ENCODE assay signal across 8 mouse cellular contexts in genomic region chr11:58010930-58011329, GRCm38 (mm10). TPM values are rescaled to one million over a fixed set of nuclear protein-coding genes. Genes with fewer than 3 reads are reported as not detected.
DNase-seq lines count a peak whose midpoint lies in the region; ATAC-seq and TF ChIP-seq lines count a peak whose summit lies in the region.

No protein-coding gene starts in this region.

- ATAC-seq in forebrain, embryonic 16.5 days, result no peak
- no peak for ATAC-seq in liver, embryonic 16.5 days (ENCODE audit: low read depth)

- H3K9me3 ChIP-seq in forebrain, embryonic 16.5 days (ENCODE audit: control insufficient read depth, low read length), result no peaks in the 10 kb centered on the region
- H3K9me3 ChIP-seq in liver, embryonic 16.5 days (replicated peaks; ENCODE audit: control insufficient read depth, low read length), result no peaks in the 10 kb centered on the region

- peak overlapping the region; percentile 93 for H3K27ac ChIP-seq in gastrocnemius, adult 2 months
- no peak overlapping the region for H3K27ac ChIP-seq in forebrain, embryonic 16.5 days (ENCODE audit: low read length)
- H3K27ac ChIP-seq in liver, embryonic 16.5 days (ENCODE audit: low read length), result peak overlapping the region; percentile 93

- peak overlapping the region; percentile 93 for H3K4me3 ChIP-seq in gastrocnemius, adult 2 months
- peak overlapping the region; percentile 18 for H3K4me3 ChIP-seq in forebrain, embryonic 16.5 days (replicated peaks; ENCODE audit: low read length)
- peak overlapping the region; percentile 95 for H3K4me3 ChIP-seq in liver, embryonic 16.5 days (ENCODE audit: low read depth, low read length)

- DNase-seq in gastrocnemius, adult 2 months, result no peak
- DNase-seq in gastrocnemius, postnatal 4 days (ENCODE audit: low spot score in 2 of 2), result no peak
- DNase-seq in CD4-positive helper T cell, adult 2 months (ENCODE audit: low read depth, low spot score), result peak; percentile 27
- DNase-seq in right cerebral cortex, postnatal 10 days (ENCODE audit: low spot score in 2 of 2), result no peak
- no peak for DNase-seq in urinary bladder, postnatal 14 days (ENCODE audit: low spot score)
- no peak for DNase-seq in adrenal gland, postnatal 4 days (ENCODE audit: low spot score in 2 of 2)

- intact Hi-C loops in gastrocnemius, adult 2 months (cut with DNase I), result no loop called here

- 74% methylated on average over 1 of the region's 1 CpGs for WGBS in forebrain, embryonic 16.5 days
- WGBS in liver, embryonic 16.5 days (ENCODE audit: insufficient replicate concordance), result 0% methylated on average over 1 of the region's 1 CpGs

- H3K9ac ChIP-seq in forebrain, embryonic 16.5 days (replicated peaks; ENCODE audit: low read depth, low read length), result no peak overlapping the region
- H3K9ac ChIP-seq in liver, embryonic 16.5 days (ENCODE audit: low read depth, low read length), result peak overlapping the region; percentile 96

- H3K36me3 ChIP-seq in forebrain, embryonic 16.5 days (ENCODE audit: control insufficient read depth, insufficient read depth), result no peaks in the 10 kb centered on the region
- H3K36me3 ChIP-seq in liver, embryonic 16.5 days (ENCODE audit: control insufficient read depth, insufficient read depth), result no peaks in the 10 kb centered on the region

- peaks cover 22% of the 10 kb centered on the region for H3K4me1 ChIP-seq in forebrain, embryonic 16.5 days (replicated peaks; ENCODE audit: control insufficient read depth, insufficient read depth, low read length)
- peaks cover 54% of the 10 kb centered on the region for H3K4me1 ChIP-seq in liver, embryonic 16.5 days (ENCODE audit: control insufficient read depth, low read depth, low read length)

- H3K4me2 ChIP-seq in forebrain, embryonic 16.5 days (ENCODE audit: low read length), result peak overlapping the region; percentile 53
- H3K4me2 ChIP-seq in liver, embryonic 16.5 days (ENCODE audit: low read depth, low read length), result peak overlapping the region; percentile 96

- no peak for TF ChIP-seq CTCF in gastrocnemius, adult 2 months (IDR thresholded peaks at IDR 0.05)

- H3K27me3 ChIP-seq in forebrain, embryonic 16.5 days (replicated peaks; ENCODE audit: control insufficient read depth, insufficient read depth, low read length), result no peaks in the 10 kb centered on the region
- H3K27me3 ChIP-seq in liver, embryonic 16.5 days (ENCODE audit: control insufficient read depth, insufficient read depth, low read depth, low read length), result no peaks in the 10 kb centered on the region

RNA-seq across cellular contexts. Expression of gene Larp1, which starts 2.1 kb away (rescaled TPM):
- 10 to 100 TPM; 90.4 to 98.4 TPM for total RNA-seq in gastrocnemius, adult 2 months (2021)
- 10 to 100 TPM; 92.7 to 95.0 TPM for total RNA-seq in gastrocnemius, postnatal 4 days (2021)
- 17.5 and 18.5 TPM in 2 replicates for polyA plus RNA-seq in forebrain, embryonic 16.5 days (2015; fragmentation: Nextera tagmentation; extraction: Ambion mirVana)
- polyA plus RNA-seq in liver, embryonic 16.5 days (2015; fragmentation: Nextera tagmentation; extraction: Ambion mirVana), result 14.2 and 14.9 TPM in 2 replicates
- total RNA-seq in adrenal gland, postnatal 4 days (2021), result 100 to 1,000 TPM; 103 to 106 TPM

Comparison
In these comparisons a context has a peak if more than half of its experiments do, and no peak if none do; other contexts are left out.
1. H3K4me3 ChIP-seq: peak in every context shown above with its lines; median percentile 95 in liver, embryonic 16.5 days; 93 in gastrocnemius, adult 2 months; 18 in forebrain, embryonic 16.5 days.